Mouse (Mus musculus) hindbrain, embryonic 11.5 days (tissue): ENCODE results near the gene Ippk. TPM values are rescaled to one million over a fixed set of nuclear protein-coding genes. Genes with fewer than 3 reads are reported as not detected.

Experiments
- ATAC-seq: fragments of 200-750 bp; cut with Nextera tagmentation; 2 replicates; pipeline ENCODE4 v1.8.0; 2017; ENCODE audit warnings: mild to moderate bottlenecking, moderate TSS enrichment, moderate library complexity; ENCODE audit not compliant: low FRiP score
- DNase-seq: peaks from one replicate; pipeline ENCODE4 v3.0.0-alpha.2; 2015; ENCODE audit warnings: low spot score
- H3K27ac ChIP-seq: fragments of 300-500 bp; sonication (generic); 2 replicates; pipeline ENCODE4 v1.5.1; 2014; ENCODE audit warnings: mild to moderate bottlenecking, low read depth, low read length
- H3K27me3 ChIP-seq: fragments of 300-500 bp; sonication (generic); 2 replicates; pipeline ENCODE4 v1.6.1; 2014; ENCODE audit warnings: mild to moderate bottlenecking, low read length, moderate library complexity, mixed read lengths; ENCODE audit not compliant: control insufficient read depth, insufficient read depth
- H3K36me3 ChIP-seq: fragments of 300-500 bp; sonication (generic); 2 replicates; pipeline ENCODE4 v1.6.1; 2014; ENCODE audit warnings: mild to moderate bottlenecking, low read length, moderate library complexity, mixed read lengths; ENCODE audit not compliant: control insufficient read depth, insufficient read depth
- H3K4me1 ChIP-seq: fragments of 300-500 bp; sonication (generic); replicated peaks from 2 replicates; pipeline ENCODE4 v1.6.1; 2014; ENCODE audit warnings: low read length, mixed read lengths; ENCODE audit not compliant: control insufficient read depth, insufficient read depth
- H3K4me2 ChIP-seq: fragments of 300-500 bp; sonication (generic); replicated peaks from 2 replicates; pipeline ENCODE4 v1.6.1; 2014; ENCODE audit warnings: mild to moderate bottlenecking, low read depth, low read length
- H3K4me3 ChIP-seq: fragments of 300-500 bp; sonication (generic); 2 replicates; pipeline ENCODE4 v1.5.1; 2014; ENCODE audit warnings: low read depth, low read length
- H3K9ac ChIP-seq: fragments of 300-500 bp; sonication (generic); 2 replicates; pipeline ENCODE4 v1.6.1; 2014; ENCODE audit warnings: low read depth, low read length
- H3K9me3 ChIP-seq: fragments of 300-500 bp; sonication (generic); 2 replicates; pipeline ENCODE4 v1.6.1; 2016; ENCODE audit warnings: low read length; ENCODE audit not compliant: control insufficient read depth
- WGBS: fragments of 180-500 bp; shearing (Covaris S2); extraction: QIAGEN DNeasy Blood & Tissue Kit; methylation state at CpG from one replicate; pipeline ENCODE4 v1.1.7; 2014; 5-methylcytosine and 5-hydroxymethylcytosine counted together
- polyA plus RNA-seq: library from polyadenylated mRNA; unstranded; fragments of >200 nt; fragmentation: Nextera tagmentation; extraction: Ambion mirVana; gene quantifications from 2 replicates; pipeline ENCODE4 v1.2.1, GENCODE M21; 2014

The Ippk gene
- polyA plus RNA-seq: 14.1 and 14.6 TPM in 2 replicates

DNA sequence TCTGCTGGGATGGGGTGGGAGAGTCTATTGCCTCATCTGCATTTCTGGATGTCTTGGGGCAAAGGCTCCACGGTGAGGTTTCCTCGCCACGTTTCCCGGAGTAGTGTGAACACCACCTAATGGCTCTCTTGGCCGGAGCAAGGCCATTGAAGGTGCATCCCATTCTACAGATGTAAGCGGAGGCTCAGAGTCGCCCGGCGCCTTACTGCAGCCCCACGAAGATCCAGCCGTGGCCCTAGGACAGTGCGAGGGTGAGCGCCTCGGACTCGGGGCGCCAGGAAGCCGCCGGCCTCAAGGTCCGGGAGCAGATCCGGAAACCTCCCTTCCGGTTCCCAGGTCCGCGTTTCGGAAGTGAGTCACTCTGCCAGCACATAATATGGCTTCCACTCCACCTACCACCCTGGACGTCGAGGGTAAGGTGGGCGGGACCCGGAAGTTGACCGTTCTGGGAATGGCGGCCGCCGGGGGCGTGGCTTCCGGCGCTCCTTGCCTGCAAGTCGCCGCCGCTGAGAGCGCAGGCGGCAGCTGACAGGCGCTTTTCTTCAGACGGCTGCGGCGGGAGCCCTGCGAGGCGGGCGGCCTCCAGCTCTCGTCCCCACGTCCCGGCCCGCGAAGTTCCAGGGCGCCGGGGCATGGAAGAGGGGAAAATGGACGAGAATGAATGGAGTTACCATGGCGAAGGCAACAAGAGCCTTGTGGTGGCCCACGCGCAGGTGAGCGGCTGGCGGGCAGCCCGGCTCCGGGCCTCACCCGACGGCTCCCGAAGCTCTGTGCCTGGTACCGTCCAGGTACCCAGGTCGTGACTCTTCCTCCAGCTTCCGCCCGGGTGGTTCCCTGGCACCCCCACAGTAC, at the start of gene Ippk:
TSS of gene Ippk (plus strand) at position 496 of the 852 bp plus-strand sequence.
- peak within 1 kb of the TSS; percentile 77 for H3K9ac ChIP-seq
- H3K4me3 ChIP-seq: peak within 1 kb of the TSS; percentile 63
- ATAC-seq (peak; percentile 99), DNase-seq (peak; percentile 99)
- WGBS: under 1% methylated on average over 69 of the region's 69 CpGs
- no peaks in the 10 kb centered on the region for H3K36me3 ChIP-seq
- peak within 1 kb of the TSS; percentile 56 for H3K27ac ChIP-seq
- H3K4me2 ChIP-seq: peak within 1 kb of the TSS; percentile 93
- peaks cover 4% of the 10 kb centered on the region; the same call in 1 of the 2 replicates for H3K4me1 ChIP-seq
- no peaks in the 10 kb centered on the region; the same call in 1 of the 2 replicates for H3K27me3 ChIP-seq
- H3K9me3 ChIP-seq: no peaks in the 10 kb centered on the region

DNA sequence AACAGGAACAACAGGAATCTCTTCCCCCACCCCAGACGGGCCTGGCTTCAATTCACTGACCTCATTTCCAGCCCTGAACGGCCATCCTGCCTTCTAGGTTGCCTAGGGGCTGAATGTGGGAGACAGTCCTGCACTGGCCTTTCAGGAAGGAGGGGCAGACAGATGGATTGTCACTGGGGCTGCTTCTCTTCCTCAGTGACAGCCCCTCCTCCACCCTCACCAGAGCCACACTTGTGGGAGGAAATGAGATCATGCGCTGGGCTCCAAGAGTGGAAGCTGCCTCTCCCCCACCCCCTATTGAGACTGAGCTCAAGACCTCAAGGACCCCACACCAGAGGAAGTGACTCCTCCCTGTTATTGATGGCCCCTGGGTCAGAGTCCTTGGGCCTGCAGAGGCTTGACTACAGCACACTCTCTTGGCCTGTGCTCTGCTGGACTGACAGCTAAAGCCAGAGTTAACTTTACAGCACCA, 49.6 kb upstream of the Ippk start:
- ATAC-seq (peak; percentile 58), DNase-seq (peak; percentile 22)
- H3K4me2 ChIP-seq: no peak overlapping the region
- H3K27me3 ChIP-seq: no peaks in the 10 kb centered on the region
- peak overlapping the region; percentile 15; the same call in 1 of the 2 replicates for H3K9ac ChIP-seq
- H3K4me3 ChIP-seq: no peak overlapping the region
- no peaks in the 10 kb centered on the region for H3K4me1 ChIP-seq
- 60% methylated on average over 3 of the region's 3 CpGs for WGBS
- 0 out of 2 replicates have a peak, but pooled peaks cover 2% of the 10 kb centered on the region for H3K36me3 ChIP-seq
- H3K9me3 ChIP-seq: no peaks in the 10 kb centered on the region
- no peak overlapping the region for H3K27ac ChIP-seq

DNA sequence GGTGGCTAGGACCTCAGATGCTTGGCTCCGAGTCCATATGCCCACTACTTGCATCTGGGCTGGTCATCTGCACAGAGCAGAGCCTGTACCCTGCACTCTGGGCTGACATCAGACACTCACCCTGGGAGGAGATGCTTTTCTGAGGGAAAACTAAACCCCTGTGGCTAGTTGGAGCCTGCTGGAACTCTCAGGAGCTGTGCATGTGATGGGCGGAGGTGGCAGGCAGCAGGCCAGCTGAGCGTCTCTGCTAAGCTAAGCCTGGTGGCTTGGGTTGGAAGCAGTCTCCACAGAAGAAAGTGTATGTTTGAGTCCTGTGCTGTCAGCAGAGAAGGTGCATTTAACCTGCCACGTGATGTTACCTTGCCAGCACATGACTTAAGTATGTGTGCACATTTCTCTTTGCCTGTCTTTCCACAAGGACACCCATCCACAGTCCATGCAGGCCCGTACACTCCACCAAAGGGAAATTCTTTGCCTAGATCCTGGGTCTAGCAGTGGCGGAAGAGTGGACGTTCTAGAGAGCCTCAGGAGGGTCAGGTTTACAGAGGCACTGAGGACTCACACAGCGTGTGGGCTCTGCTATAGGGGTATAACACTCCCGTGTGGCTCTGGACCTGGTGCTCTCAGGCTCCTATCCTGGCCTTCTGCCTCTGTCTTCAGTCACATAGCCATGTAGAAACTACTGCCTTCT, 48.5 kb upstream of the Ippk start:
- Histone ChIP-seq H3K27me3 (no peaks in the 10 kb centered on the region), H3K9ac (no peak overlapping the region), H3K4me3 (no peak overlapping the region), H3K4me1 (no peaks in the 10 kb centered on the region), H3K27ac (no peak overlapping the region), H3K4me2 (no peak overlapping the region), H3K9me3 (no peaks in the 10 kb centered on the region), H3K36me3 (0 out of 2 replicates have a peak, but pooled peaks cover 3% of the 10 kb centered on the region)
- ATAC-seq: no peak
- WGBS: 86% methylated on average over 9 of the region's 9 CpGs
- no peak for DNase-seq

DNA sequence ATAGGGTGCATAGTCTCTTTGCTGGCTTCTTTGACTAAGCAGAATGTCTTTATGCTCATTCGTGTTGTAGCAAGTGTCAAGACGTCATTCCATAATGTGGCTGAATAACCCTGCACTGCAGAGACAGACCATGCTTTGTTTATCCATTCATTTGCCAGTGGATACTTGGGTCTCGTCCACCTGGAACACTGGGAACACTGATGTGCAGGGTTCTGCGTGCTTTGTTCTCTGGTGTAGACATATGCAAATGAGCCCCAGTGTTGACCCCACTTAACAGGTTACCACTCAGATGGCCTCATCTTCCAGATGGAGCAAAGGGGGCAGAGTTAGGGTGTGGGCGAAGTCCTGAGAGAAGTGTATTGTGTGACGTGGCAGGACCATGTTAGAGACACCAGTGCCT, 46.7 kb upstream of the Ippk start:
- Histone ChIP-seq H3K4me2 (no peak overlapping the region), H3K27ac (no peak overlapping the region), H3K27me3 (no peaks in the 10 kb centered on the region), H3K36me3 (peaks cover 7% of the 10 kb centered on the region), H3K9ac (no peak overlapping the region), H3K9me3 (no peaks in the 10 kb centered on the region), H3K4me1 (no peaks in the 10 kb centered on the region), H3K4me3 (no peak overlapping the region)
- DNase-seq (no peak), ATAC-seq (no peak)
- 79% methylated on average over 6 of the region's 6 CpGs for WGBS

DNA sequence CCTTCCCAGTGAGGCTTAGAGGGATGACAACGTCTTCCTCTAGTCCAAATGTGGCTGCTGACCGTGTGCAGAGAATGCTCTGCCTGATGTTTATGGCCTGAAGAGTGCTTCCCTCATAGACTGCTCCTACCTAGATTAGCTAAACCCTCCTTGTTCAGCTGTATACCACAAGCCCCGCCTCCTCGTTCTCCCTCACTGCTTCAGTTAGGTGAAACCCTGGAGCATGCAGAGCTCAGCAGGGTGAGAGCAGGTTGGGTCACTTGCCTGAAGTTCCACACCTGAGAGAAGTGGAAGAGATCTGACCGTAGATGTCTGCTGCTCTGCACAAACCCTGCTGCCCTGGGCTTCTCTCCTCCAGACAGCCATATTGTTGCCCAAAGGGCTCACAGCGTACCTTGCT, 46.3 kb upstream of the Ippk start:
- 89% methylated on average over 6 of the region's 6 CpGs for WGBS
- ATAC-seq (no peak), DNase-seq (no peak)
- Histone ChIP-seq H3K4me3 (no peak overlapping the region), H3K27me3 (no peaks in the 10 kb centered on the region), H3K36me3 (peaks cover 8% of the 10 kb centered on the region), H3K4me2 (no peak overlapping the region), H3K27ac (no peak overlapping the region), H3K9ac (no peak overlapping the region), H3K9me3 (no peaks in the 10 kb centered on the region), H3K4me1 (no peaks in the 10 kb centered on the region)

DNA sequence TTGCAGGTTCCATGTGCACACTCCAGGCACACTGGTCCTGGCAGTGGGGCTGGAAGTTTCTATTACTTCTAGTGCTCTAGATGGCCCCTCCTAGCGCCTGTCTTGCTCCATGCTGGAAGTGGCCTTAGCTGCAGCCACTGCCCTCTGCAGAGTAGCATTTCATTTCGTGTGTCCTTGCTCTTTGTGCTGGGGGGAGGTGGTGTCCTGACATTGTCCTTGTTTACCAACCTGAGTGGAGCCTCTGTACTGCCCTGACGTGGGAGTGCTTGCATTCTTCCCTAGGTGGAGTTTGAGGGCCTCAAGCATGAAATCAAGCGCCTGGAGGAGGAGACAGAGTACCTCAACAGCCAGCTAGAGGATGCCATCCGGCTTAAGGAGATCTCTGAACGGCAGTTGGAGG, 43.4 kb upstream of the Ippk start:
- Histone ChIP-seq H3K27ac (no peak overlapping the region), H3K4me3 (no peak overlapping the region), H3K9ac (no peak overlapping the region), H3K4me1 (no peaks in the 10 kb centered on the region), H3K9me3 (no peaks in the 10 kb centered on the region), H3K4me2 (no peak overlapping the region), H3K27me3 (no peaks in the 10 kb centered on the region), H3K36me3 (peaks cover 20% of the 10 kb centered on the region)
- no peak for ATAC-seq
- DNase-seq: no peak
- 93% methylated on average over 6 of the region's 6 CpGs for WGBS

GRCm38 (mm10) chr13:49379301-49379700, 41.7 kb upstream of the Ippk start:
- no peak for DNase-seq
- no peaks in the 10 kb centered on the region for H3K4me1 ChIP-seq
- no peak overlapping the region for H3K9ac ChIP-seq
- peaks cover 27% of the 10 kb centered on the region for H3K36me3 ChIP-seq
- H3K27me3 ChIP-seq: no peaks in the 10 kb centered on the region
- no peak overlapping the region for H3K4me2 ChIP-seq
- WGBS: 94% methylated on average over 20 of the region's 20 CpGs
- no peak for ATAC-seq
- H3K9me3 ChIP-seq: no peaks in the 10 kb centered on the region
- no peak overlapping the region for H3K4me3 ChIP-seq
- no peak overlapping the region for H3K27ac ChIP-seq

GRCm38 (mm10) chr13:49381230-49381629, 39.8 kb upstream of the Ippk start:
- ATAC-seq: peak; percentile 51
- peak; percentile 88 for DNase-seq
- no peak overlapping the region for H3K4me2 ChIP-seq
- H3K4me3 ChIP-seq: no peak overlapping the region
- H3K9me3 ChIP-seq: no peaks in the 10 kb centered on the region
- H3K4me1 ChIP-seq: no peaks in the 10 kb centered on the region
- no peaks in the 10 kb centered on the region for H3K27me3 ChIP-seq
- H3K9ac ChIP-seq: no peak overlapping the region
- WGBS: 36% methylated on average over 3 of the region's 3 CpGs
- H3K36me3 ChIP-seq: peaks cover 27% of the 10 kb centered on the region
- H3K27ac ChIP-seq: no peak overlapping the region
